Mouse (Mus musculus) embryonic stem cell, embryonic (primary cell): ENCODE measurements at regions not wholly inside any gene's neighbourhood (a gene's known extent, or its start where the extent isn't known, plus 50 kb on each side); places are given as distances from the start of the nearest gene placed in this dataset.

Experiments used
- CTCF ChIA-PET, 4 experiments: fragments of 300-600 bp in 2 of 4; fragments of 350-600 bp in 2 of 4; sonication (Branson Sonifier 250); formaldehyde crosslinking; loops; one replicate each; lab custom pipeline; 2022; ENCODE audit warnings: inconsistent platforms in 2 of 4; lab: Charles Lee
- POLR2A ChIA-PET, 4 experiments: fragments of 300-600 bp in 2 of 4; fragments of 350-600 bp in 2 of 4; sonication (Branson Sonifier 250); formaldehyde crosslinking; loops; one replicate each; lab custom pipeline; 2022; ENCODE audit warnings: antibody characterized with exemption in 4 of 4, inconsistent platforms in 1 of 4; lab: Charles Lee

GRCm38 (mm10) chr15:96204187-96204586 is 83.1 kb upstream of the Arid2 start:
- POLR2A ChIA-PET = interaction anchor here in 1 of 4 experiments (1.0 kb wide), 1 partner anchor 25 kb away, joined by 3 read pairs; no protein-coding TSS in a partner anchor
- CTCF ChIA-PET = no interaction called here

GRCm38 (mm10) chr15:96204623-96205022 is 82.7 kb upstream of the Arid2 start:
- CTCF ChIA-PET = no interaction called here
- POLR2A ChIA-PET = no interaction called here

DNA sequence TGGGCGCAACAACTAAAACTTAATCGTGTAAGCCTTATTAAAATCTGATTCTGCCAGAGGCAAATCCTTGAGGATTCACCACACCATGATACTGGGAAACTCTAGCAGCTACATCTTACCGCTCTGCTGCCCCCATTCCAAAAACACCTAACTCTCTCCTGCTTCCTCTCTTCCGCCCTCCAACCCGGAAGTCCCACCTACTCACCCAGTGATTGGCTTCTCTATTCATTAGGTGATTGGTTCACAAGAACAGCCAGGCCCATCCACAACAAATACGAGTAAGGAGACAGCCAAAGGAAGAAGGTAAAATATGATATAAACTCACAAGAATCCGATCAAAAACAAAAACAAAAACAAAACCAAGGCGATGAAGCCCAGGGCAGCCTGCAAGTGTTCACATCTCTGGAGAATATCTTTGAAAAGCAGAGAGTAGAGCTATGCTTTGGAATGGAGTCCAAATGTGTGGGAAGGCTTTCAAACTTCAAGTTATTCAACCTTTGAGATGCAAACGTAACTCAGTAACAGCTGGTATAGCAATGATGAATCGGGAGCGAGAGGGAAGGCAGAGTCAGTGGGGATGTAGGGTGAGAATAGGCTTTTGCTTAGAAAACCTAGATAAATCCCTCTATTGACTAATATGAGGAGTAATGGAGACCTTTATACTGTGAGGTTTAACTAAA is 76.5 kb upstream of the Arid2 start:
- ChIA-PET POLR2A (interaction anchor here in 3 of 4 experiments (0.6 to 3.3 kb wide), 18 partner anchors 8 to 162 kb away, joined by 3 to 23 read pairs (median 4); no protein-coding TSS in a partner anchor), CTCF (no interaction called here)

DNA sequence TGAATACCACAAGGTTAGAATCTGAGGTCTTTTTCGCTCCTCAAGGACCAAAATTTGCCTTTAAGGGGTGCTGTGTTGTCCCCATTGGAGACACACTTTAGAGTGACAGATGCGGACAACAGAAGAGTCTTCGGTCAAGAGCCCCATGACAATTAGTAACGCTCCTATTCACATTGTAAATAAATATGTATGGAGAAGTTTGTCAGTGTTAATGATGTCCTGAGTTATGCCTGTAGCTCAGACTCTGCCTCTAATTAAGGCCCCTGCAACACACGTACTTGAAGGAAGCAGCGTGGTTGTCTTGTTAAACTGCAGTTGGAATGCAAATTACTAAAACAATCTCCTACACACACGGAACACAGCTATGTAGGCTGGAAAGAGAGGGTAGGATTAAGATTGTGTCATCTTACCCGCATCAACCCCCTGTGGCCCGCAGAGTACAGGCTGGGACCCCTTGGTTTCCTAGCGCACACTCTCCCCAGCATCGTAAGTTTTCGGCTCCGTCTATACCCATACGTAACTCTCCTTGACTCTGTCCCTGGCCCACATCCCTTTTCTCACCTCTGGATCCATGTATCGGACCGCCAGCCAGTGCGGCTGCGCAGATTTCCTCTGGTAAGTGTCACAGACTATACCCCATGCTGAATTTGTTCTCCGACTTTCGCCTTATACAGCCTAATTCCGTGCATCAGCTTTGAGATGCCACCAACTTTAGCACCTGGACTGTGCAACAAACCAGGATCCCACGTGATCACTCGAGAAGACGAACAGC is 73.6 kb upstream of the Arid2 start:
- POLR2A ChIA-PET = interaction anchor here in 2 of 4 experiments (0.8 to 2.1 kb wide), 4 partner anchors 9 to 426 kb away, joined by 3 to 11 read pairs (median 5); no protein-coding TSS in a partner anchor
- CTCF ChIA-PET = no interaction called here

DNA sequence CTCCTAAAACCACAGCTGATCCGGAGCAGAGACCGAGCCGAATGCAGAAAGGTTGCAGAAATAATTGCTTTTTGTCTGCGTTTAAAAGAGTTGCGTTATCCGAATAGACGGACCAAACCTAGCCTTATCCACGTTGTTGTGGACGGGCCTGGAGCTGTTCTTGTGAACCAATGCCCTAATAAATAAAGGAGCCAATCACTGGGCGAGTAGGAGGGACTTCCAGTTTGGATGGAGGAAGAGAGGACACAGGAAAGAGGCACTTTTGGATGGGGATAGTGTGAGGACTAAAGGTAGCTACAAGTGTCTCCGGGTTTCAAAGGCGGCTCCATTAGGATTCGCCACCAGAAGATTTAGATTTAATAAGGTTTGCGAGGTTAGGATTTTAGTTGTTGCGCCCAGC is 69.4 kb upstream of the Arid2 start:
- CTCF ChIA-PET = interaction anchor here in 2 of 4 experiments (0.7 to 1.1 kb wide), 2 partner anchors 33 to 430 kb away, joined by 3 read pairs; no protein-coding TSS in a partner anchor
- POLR2A ChIA-PET = interaction anchor here in 3 of 4 experiments (0.6 to 2.4 kb wide), 20 partner anchors 9 to 85 kb away, joined by 3 to 14 read pairs (median 4); no protein-coding TSS in a partner anchor

- POLR2A ChIA-PET = interaction anchor here in 2 of 4 experiments (0.6 to 2.4 kb wide), 5 partner anchors 9 to 122 kb away, joined by 3 to 14 read pairs (median 5); no protein-coding TSS in a partner anchor
- CTCF ChIA-PET = interaction anchor here in 1 of 4 experiments (1.0 kb wide), 1 partner anchor 69 kb away, joined by 6 read pairs; no protein-coding TSS in a partner anchor
Observed at GRCm38 (mm10) chr15:96219746-96220145, 67.6 kb upstream of the Arid2 start.

DNA sequence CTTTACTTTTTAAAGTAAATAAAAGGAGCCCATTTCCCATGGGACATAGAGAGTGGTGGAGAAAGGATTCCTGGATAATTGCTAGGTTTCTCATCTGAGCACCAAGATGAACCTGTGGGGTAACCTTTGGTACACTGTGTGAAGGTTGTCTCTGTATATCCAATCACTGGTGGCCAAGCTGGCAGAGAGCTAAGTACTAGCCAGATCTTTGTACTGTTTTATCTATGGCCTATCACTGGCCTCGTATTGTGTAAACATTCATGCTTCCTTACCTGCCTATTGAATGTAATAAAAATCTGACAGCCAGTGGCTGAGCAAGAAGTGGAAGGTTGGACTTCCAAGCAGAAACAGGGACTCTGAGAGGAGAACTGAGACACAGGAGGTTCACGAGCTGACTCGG is 55.3 kb upstream of the Arid2 start:
- ChIA-PET POLR2A (interaction anchor here in 2 of 4 experiments (0.9 to 1.8 kb wide), 4 partner anchors 14 to 52 kb away, joined by 3 to 7 read pairs (median 4); no protein-coding TSS in a partner anchor), CTCF (no interaction called here)

- ChIA-PET CTCF (no interaction called here), POLR2A (interaction anchor here in 3 of 4 experiments (0.8 to 1.8 kb wide), 6 partner anchors 8 to 64 kb away, joined by 3 to 8 read pairs (median 6); no protein-coding TSS in a partner anchor)
Observed at GRCm38 (mm10) chr15:96233113-96233512, 54.2 kb upstream of the Arid2 start.

DNA sequence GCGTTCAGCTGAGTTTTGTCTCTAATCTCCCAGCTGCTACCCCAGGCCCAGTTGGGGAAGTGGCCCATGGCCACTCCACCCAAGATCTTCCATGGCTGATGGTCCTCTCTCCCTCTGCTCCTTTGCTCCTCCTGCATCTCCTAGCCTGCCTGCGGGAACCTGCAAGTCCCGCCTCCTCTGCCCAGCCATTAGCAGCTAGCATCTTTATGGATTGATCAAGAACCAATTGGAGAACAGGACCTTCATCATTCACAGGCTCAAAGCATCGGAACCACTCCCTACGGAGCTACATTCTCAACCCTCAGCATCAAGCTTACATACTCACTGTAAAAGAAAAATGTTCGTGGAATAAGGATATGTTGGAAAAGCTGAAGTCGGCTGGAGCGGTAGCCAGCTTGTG is 52.5 kb upstream of the Arid2 start:
- POLR2A ChIA-PET = interaction anchor here (0.6 to 1.8 kb wide), 20 partner anchors 9 to 1308 kb away, joined by 3 to 8 read pairs (median 3); no protein-coding TSS in a partner anchor

More for the DNA sequence above, 52.5 kb upstream of the Arid2 start:
- CTCF ChIA-PET = no interaction called here
